Mouse (Mus musculus) 3T3-L1 (cell line): ENCODE measurements around the gene Eya4.

Experiments used
- DNase-seq: peaks from one replicate; pipeline ENCODE4 v3.0.0-alpha.2; 2015; ENCODE audit warnings: low read depth, low spot score

Eya4 gene

DNA sequence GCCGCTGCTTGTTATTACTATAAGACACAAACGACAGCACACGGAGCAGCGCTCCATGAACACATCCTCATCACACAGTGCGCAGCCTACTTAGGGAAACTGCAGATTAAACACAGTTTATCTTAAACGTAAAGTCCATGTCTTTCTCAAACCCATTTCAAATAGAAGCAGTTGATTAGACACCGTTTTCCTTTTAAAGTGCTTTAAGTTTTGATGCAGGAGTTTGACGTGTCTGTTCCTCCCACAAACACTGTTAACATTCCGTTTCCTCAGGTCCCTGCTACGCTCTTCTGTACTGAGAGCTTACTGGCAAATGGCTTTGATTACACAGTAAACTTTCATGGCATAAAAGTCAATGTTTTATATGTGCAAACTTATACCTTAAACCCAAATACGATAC is 191.4 kb downstream of the Eya4 start:
- DNase-seq = no peak

DNA sequence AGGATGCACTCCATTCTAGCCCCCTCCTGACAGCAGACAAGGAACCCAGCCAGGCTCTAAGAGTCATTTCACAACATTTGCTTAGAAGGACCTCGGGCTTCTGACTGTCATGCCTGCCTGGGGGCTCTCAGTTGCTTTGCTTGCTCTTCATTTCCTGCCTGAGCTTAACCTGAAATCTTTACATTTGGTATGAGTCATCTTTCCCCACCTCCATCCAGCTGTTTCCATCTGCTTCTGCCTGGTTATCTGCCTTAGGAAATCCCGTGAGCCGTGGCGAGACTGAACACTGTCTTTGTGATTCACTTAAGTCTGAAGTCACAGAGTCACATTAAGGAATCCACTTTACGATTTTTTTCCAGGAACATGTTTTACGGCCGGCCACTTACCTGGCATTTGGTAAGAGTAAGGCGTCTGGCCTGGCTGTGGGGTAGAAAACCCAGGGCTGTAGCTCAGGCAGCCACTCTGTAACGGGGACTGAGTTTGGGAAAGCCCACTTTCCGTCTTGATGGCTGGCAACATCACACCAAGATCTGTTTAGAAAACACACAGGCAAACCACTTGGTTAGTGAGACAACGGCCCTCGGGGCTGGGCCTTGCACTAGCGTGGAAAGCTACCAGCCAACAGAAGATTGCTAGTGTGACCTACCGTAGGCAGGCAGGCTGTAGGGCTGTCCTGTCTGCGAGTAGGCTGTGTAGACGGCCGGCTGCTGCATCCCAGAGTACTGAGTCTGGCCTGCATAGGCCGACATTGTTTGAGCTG is 193.5 kb downstream of the Eya4 start:
- peak; percentile 54 for DNase-seq

DNA sequence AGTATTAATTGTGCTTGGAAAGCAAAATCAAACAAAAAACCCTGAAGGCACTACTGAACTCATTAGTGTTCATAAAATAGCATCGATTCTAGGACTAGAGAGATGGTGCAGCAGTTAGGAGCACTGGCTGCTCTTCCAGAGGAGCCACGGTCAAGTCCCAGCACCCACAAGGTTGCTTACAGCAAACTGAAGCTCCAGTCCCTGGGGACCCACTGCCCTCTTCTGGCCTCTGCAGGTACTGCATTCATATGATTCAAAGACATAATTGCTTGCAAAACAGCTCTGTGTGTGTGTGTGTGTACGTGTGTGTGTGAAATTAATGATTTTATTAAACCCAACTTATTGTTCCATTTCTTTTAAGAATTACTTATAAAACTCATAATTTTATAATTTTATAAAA is 200.2 kb downstream of the Eya4 start:
- peak; percentile 38 for DNase-seq

GRCm38 (mm10) chr10:23144616-23145015 is 206.0 kb downstream of the Eya4 start:
- peak; percentile 47 for DNase-seq

DNA sequence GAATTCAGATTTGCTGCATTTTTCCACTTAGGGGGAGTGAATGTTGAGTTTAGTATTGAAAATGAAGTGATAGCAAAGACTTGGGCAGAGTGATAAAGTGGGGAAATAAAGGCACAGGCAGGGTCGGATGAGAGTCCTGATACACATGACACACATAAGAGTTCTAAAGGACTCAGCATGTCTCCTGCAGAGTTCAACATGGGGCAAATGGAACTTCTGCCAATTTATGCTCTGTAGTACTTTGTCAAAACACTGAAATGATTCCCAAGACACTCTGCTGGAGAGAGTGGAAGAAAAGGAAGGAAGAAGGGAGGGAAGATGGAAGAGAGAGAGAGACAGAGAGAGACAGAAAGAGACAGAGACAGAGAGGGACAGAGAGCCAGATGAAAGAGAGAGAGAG is 222.6 kb downstream of the Eya4 start:
- DNase-seq = no peak

DNA sequence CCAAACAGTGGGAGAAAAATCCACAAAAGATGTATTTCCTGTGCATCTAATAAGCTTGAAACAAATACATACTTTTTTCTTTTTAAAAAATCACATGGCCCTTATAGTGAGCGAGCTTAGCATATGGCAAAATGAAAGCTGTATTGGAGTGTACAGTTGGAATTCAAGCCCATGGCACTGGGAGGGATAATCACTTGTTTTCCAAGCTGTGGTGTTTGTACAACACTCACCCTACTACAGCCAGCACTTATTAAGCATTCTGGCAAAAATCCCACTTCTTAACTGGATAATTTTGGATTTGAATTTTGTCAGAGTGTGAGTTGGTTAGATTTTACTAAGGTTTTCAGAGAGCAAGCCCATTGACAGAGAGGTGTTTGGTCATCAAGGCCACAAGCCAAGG is 223.4 kb downstream of the Eya4 start:
- DNase-seq = no peak

GRCm38 (mm10) chr10:23126529-23126928 is 224.1 kb downstream of the Eya4 start:
- DNase-seq = no peak

DNA sequence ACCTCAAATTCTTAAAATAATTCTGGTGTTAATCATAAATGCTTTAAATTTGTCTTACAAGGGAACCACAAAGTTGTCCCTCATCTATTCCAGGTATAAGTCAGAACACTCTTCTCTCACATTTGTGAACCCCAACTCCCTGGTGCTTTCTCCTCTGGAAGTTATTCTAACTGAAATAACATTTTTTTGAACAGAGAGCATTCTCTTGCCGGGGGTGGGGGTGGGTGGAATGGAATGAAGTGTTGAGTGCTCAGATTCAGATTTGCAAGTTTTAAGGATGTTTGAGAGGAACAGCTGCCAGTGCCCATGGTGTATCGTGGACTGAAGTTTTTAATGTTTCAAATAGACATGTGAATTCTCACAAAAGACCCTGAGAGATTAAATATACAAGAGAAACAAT is 230.1 kb downstream of the Eya4 start:
- DNase-seq = peak; percentile 12

DNA sequence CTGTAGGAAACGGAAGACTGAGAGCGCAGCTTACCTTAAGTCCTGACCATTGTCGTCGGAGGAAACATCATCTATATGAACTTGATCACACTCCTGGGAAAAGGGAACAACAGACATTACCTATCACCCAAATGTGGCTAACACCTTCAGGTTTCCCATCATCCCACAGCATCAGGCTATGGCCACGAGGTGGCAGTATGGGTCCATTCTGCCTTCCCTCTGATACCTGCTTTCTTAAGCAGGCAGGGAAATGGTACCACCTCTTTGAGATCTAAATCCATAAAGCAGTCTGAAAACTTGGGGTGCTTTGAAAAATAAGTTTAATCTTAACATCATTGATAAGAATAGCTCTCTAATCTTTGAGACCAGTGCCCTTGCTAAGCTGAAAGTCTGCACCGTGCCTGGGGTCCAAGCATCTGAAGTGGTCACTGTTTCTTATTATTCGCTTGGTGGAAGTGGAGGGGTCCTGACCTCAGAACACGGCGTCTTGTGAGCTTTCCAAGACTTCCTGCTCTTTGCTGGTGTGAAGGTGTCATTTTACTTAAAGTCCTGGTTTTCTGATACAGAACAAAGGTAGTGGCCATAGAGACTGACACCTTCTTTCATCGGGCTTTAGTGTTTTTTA is 233.7 kb downstream of the Eya4 start:
- DNase-seq = peak; percentile 86

DNA sequence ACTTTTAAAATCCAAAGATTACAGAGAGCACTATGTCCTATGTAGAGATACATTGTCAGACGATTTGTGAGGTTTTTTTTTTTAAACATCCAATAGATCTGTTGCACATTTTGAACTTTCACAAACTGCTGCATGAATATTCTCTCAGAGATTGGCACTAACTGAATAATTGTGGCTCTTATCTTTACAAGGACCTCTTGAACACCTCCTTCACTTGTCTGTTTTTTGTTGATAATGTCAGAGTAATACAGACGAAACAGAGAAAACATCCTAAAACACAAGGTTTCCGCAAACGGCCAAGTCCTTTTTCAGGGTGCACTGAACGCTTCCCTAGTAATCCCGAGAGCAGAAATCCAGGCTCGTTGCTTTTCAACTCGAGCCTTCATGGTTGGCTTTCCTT is 234.5 kb downstream of the Eya4 start:
- DNase-seq = no peak

GRCm38 (mm10) chr10:23115321-23115720 is 235.3 kb downstream of the Eya4 start:
- DNase-seq = no peak

GRCm38 (mm10) chr10:23108122-23108521 is 242.5 kb downstream of the Eya4 start:
- DNase-seq = no peak

- DNase-seq = no peak
These were observed 258.1 kb downstream of the Eya4 start for GRCm38 (mm10) chr10:23092517-23092916.

- DNase-seq = no peak
These were observed 259.0 kb downstream of the Eya4 start for GRCm38 (mm10) chr10:23091552-23091951.

GRCm38 (mm10) chr10:23090323-23090722 is 260.3 kb downstream of the Eya4 start:
- DNase-seq = no peak

DNA sequence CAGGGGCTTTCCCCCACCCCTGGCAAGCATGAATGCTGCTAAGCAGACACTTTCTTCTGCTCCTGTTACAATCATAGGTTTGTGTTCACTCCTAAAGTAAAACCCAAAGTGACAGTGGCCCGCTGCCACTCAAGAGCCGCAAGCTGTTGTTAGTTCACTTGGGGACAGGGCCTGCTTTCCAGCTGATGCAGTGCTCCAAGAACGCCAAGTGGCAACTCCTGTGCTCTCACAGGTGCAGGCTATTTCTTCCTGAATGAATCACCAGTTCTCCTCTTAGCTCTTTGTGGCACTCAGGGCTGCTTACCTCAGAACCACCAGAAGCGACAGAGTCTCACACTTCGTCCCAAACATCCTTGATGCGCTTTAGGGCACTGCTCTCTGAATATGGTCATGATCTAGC is 261.3 kb downstream of the Eya4 start:
- no peak for DNase-seq

- DNase-seq = no peak
These were observed 261.8 kb downstream of the Eya4 start for GRCm38 (mm10) chr10:23088764-23089163.

DNA sequence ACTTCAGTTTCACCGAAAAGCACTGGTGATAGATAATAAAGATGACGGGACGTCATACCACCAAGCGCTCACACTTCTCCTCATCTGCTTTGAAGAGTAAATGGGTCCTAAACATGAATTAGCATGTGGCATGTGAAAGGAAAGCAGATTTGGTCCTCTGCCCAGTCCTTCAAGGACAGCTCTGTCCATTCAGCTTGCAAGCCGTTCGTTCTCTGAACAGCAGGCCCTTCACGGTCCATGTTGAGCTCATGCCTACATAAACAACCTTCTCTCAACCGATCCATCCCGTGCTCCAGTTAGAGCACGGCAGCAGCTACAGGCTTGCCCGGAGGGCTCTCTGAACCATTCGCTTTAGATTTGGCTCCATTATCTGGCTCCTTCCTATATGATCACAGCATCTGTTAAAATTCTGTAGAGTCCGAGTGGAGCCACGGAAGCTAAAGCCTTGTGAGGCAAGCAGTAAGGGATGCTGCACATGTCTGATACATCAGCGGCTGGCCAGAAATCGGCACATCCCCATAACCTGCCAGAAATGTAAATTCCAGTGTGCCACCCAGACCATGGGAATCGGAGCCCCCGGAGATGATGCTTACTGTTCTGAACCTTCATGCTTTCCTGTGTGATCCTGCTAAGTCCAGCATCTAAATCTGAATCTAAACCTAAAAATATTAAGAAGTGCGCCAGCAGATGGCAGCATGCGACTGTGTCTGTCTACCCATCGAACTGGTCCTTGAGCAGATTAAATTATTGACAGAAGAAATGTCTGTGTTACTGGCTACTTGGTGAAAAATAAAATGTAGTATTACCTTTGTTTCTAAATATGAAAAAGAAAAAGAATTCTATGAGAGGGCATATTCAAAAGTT is 264.0 kb downstream of the Eya4 start:
- peak; percentile 77 for DNase-seq

DNA sequence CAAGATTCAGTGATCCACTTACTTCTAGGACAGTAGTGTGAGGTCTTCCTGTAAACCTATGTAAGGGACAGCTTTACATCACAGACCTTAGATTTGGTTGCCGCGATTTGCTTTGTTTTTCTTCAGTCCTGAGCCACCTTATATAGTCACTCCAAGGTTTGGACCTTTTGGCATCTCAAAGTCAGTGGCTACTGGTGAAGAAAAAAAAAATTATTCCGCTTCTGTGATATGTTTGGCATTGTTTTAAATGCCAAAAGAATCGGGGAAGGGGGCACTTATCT is 269.1 kb downstream of the Eya4 start:
- DNase-seq = no peak

GRCm38 (mm10) chr10:23080749-23081547 is 269.6 kb downstream of the Eya4 start:
- DNase-seq = peak; percentile 82

GRCm38 (mm10) chr10:23076691-23077385 is 273.7 kb downstream of the Eya4 start:
- DNase-seq = no peak
